Comparison of ENCODE assay signal across 8 mouse cellular contexts in the genomic region with DNA sequence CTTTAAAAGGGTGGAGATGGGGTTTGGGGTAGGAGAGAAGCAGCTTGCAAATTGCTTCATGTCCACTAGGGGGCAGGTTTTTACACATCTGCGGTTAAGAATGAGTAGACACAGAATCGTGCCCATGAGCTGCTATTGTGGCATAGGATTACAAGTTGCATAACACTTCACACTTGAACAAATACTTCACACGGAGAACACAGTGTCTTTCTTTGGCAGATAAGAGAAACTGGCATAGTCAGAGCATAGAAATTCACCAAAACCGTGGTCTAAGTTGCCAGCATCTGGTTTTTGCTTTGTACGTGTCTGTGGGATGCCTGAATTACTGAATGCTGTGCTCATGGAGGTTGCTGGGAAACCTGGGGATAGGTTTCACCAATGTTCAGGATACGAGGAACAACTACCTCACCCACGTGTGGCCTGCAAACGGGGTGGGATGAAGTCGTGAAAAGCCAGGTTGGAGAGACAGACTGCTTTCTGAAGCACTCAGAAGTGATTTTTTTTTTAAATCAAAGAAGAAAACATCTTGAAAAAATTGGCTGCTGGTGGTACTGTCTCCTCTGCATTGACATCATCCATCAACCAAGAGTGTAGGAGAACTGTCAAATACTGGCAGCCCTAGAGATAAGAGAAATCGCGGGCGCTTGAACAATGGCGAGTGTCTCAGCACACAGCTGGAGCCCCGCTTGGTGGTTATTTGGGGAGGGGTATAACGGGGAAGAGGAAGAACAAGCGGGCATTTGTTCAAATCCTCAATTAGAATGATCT.
DNase-seq lines count a peak whose midpoint lies in the region; ATAC-seq and TF ChIP-seq lines count a peak whose summit lies in the region.

No protein-coding gene starts in this region.

- intact Hi-C loops in heart, postnatal 10 days (cut with DNase I): loop anchor here (5.0 kb wide), 1 partner anchor 303 kb away; a partner anchor contains a TSS

- TF ChIP-seq CTCF in G1E (IDR thresholded peaks at IDR 0.05; ENCODE audit: low read depth, low read length): peak; percentile 59

- no peak overlapping the region for H3K4me2 ChIP-seq in forebrain, embryonic 12.5 days
- no peak overlapping the region for H3K4me2 ChIP-seq in liver, embryonic 16.5 days (ENCODE audit: low read depth, low read length)

- H3K4me1 ChIP-seq in G1E (ENCODE audit: insufficient read depth, low read depth, low read length): no peaks in the 10 kb centered on the region
- no peaks in the 10 kb centered on the region for H3K4me1 ChIP-seq in forebrain, embryonic 12.5 days
- H3K4me1 ChIP-seq in liver, embryonic 16.5 days (ENCODE audit: control insufficient read depth, low read depth, low read length): no peaks in the 10 kb centered on the region

- no peak overlapping the region for H3K4me3 ChIP-seq in G1E (ENCODE audit: low read depth, low read length)
- no peak overlapping the region for H3K4me3 ChIP-seq in forebrain, embryonic 12.5 days (replicated peaks)
- H3K4me3 ChIP-seq in liver, embryonic 16.5 days (ENCODE audit: low read depth, low read length): no peak overlapping the region

- H3K27ac ChIP-seq in forebrain, embryonic 12.5 days: peak overlapping the region; percentile 73
- H3K27ac ChIP-seq in liver, embryonic 16.5 days (ENCODE audit: low read length): no peak overlapping the region

- H3K9me3 ChIP-seq in G1E (replicated peaks): no peaks in the 10 kb centered on the region
- no peaks in the 10 kb centered on the region for H3K9me3 ChIP-seq in forebrain, embryonic 12.5 days
- no peaks in the 10 kb centered on the region for H3K9me3 ChIP-seq in liver, embryonic 16.5 days (replicated peaks; ENCODE audit: control insufficient read depth, low read length)

- H3K27me3 ChIP-seq in G1E (ENCODE audit: insufficient read depth, low read length): no peaks in the 10 kb centered on the region
- H3K27me3 ChIP-seq in forebrain, embryonic 12.5 days: no peaks in the 10 kb centered on the region
- no peaks in the 10 kb centered on the region for H3K27me3 ChIP-seq in liver, embryonic 16.5 days (ENCODE audit: control insufficient read depth, insufficient read depth, low read depth, low read length)

- no peaks in the 10 kb centered on the region for H3K36me3 ChIP-seq in G1E (replicated peaks)
- no peaks in the 10 kb centered on the region for H3K36me3 ChIP-seq in forebrain, embryonic 12.5 days (replicated peaks)
- no peaks in the 10 kb centered on the region for H3K36me3 ChIP-seq in liver, embryonic 16.5 days (ENCODE audit: control insufficient read depth, insufficient read depth)

- 43% methylated on average over 16 of the region's 16 CpGs for WGBS in forebrain, embryonic 12.5 days
- WGBS in liver, embryonic 16.5 days (ENCODE audit: insufficient replicate concordance): 41% methylated on average over 16 of the region's 16 CpGs

- DNase-seq in G1E (ENCODE audit: low spot score): peak; percentile 4
- DNase-seq in c-Kit-positive CD71-negative TER-119-negative erythroid progenitor cells, embryonic 14.5 days (ENCODE audit: low read depth): peak; percentile 39
- peak; percentile 56 to 64 for DNase-seq in heart, postnatal 10 days
- DNase-seq in kidney, postnatal 4 days: peak; percentile 34 to 51

- no peak overlapping the region for H3K9ac ChIP-seq in forebrain, embryonic 12.5 days
- H3K9ac ChIP-seq in liver, embryonic 16.5 days (ENCODE audit: low read depth, low read length): no peak overlapping the region

- no peak for ATAC-seq in G1E (ENCODE audit: extremely low read depth, insufficient number of reproducible peaks, low FRiP score, poor library complexity, severe bottlenecking)
- peak; percentile 62 for ATAC-seq in forebrain, embryonic 12.5 days (ENCODE audit: low FRiP score)
- 0 out of 2 replicates have a peak, but pooled peaks have one; percentile 13 for ATAC-seq in liver, embryonic 16.5 days (ENCODE audit: low read depth)
- ATAC-seq in neutrophil, adult 5-6 weeks (ENCODE audit: extremely low read depth, insufficient number of reproducible peaks, low FRiP score, poor library complexity, severe bottlenecking): peak; percentile 41; the same call in 1 of the 2 replicates
- ATAC-seq in monocyte, adult 5-6 weeks (replicated peaks; ENCODE audit: insufficient number of reproducible peaks, low FRiP score, low TSS enrichment, poor library complexity, severe bottlenecking): no peak

Comparison
In these comparisons a context has a peak if more than half of its experiments do, and no peak if none do; other contexts are left out.
1. ATAC-seq: peak in forebrain, embryonic 12.5 days (single experiment), liver, embryonic 16.5 days (single experiment) and neutrophil, adult 5-6 weeks (single experiment); none in G1E (single experiment) and monocyte, adult 5-6 weeks (single experiment).
2. DNase-seq: peak in every context shown above with its lines; median percentile 60 in heart, postnatal 10 days; 42 in kidney, postnatal 4 days; 39 in c-Kit-positive CD71-negative TER-119-negative erythroid progenitor cells, embryonic 14.5 days; 4 in G1E.